In the genomic region with DNA sequence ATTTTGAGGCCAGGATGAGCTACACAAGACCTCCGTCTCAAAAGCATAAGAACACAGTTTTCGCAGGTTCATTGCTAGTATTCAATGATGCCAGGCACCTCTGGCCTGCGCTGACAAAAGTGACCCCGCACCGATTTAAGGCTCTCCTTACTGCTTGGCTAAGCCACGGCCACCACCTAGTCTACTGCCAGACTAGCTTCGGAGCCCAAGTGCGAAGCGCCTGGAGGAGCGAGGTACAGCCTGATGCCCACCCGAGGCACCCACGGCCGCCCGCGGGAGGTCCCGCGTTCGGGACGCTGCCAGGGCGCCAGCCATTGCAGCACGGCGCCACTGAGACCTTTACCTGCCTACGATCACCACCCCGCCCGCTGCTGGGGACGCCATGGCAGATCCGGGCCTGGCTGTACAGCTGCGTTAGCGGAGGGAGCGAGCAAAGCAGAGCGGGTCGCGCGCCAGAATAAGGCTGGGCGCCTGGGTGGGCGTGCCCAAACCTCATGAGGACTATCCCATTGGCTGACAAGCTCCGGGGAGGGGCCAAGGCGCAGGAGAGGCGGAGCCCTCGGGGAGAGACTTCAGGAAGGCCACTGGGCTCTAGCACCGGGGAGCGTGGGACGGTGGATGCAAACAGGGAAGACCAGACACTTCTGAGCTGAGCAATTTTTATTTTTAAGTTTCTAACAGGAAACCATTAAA, we compare ENCODE assay signal across 8 mouse cellular contexts. TPM values are rescaled to one million over a fixed set of nuclear protein-coding genes. Genes with fewer than 3 reads are reported as not detected.
DNase-seq lines count a peak whose midpoint lies in the region; ATAC-seq and TF ChIP-seq lines count a peak whose summit lies in the region.

A gene (minus strand): TSS at position 465 of the 693 bp plus-strand sequence.

- DNase-seq in CD8-positive naive resting alpha-beta T cell, adult 2 months (ENCODE audit: low read depth in 2 of 2, low spot score in 2 of 2), result peak; percentile 93 to 95
- DNase-seq in c-Kit-positive CD71-negative TER-119-negative erythroid progenitor cells, embryonic 14.5 days (ENCODE audit: low read depth), result peak; percentile 96
- DNase-seq in forebrain, embryonic 10.5 days (ENCODE audit: extremely low spot score, low spot score), result peak; percentile 93
- DNase-seq in kidney, postnatal 25 days, result peak; percentile 98 to 99
- peak; percentile 89 to 92 (median 91) for DNase-seq in liver, embryonic 14.5 days (ENCODE audit: low read depth in 3 of 3, low spot score in 3 of 3)
- peak; percentile 96 for DNase-seq in neural tube, embryonic 11.5 days (ENCODE audit: low spot score)
- DNase-seq in stomach, postnatal 0 days (ENCODE audit: low spot score), result peak; percentile 98

- peaks cover 35% of the 10 kb centered on the region for H3K27me3 ChIP-seq in forebrain, embryonic 10.5 days (ENCODE audit: poor library complexity, severe bottlenecking)
- no peaks in the 10 kb centered on the region for H3K27me3 ChIP-seq in heart, embryonic 15.5 days
- H3K27me3 ChIP-seq in liver, embryonic 14.5 days (ENCODE audit: control insufficient read depth, insufficient read depth, low read length), result no peaks in the 10 kb centered on the region
- peaks cover 8% of the 10 kb centered on the region; the same call in 1 of the 2 replicates for H3K27me3 ChIP-seq in neural tube, embryonic 11.5 days (ENCODE audit: control insufficient read depth, insufficient read depth, low read length)
- no peaks in the 10 kb centered on the region for H3K27me3 ChIP-seq in stomach, postnatal 0 days (ENCODE audit: control insufficient read depth, insufficient read depth, low read length)

- H3K27ac ChIP-seq in forebrain, embryonic 10.5 days, result peak within 1 kb of the TSS; percentile 87
- H3K27ac ChIP-seq in heart, embryonic 15.5 days, result peak within 1 kb of the TSS; percentile 65
- H3K27ac ChIP-seq in liver, embryonic 14.5 days, result peak within 1 kb of the TSS; percentile 22
- no peak within 1 kb of the TSS for H3K27ac ChIP-seq in neural tube, embryonic 11.5 days (ENCODE audit: low read depth, low read length)
- H3K27ac ChIP-seq in stomach, postnatal 0 days (replicated peaks), result peak within 1 kb of the TSS; percentile 83

- no peaks in the 10 kb centered on the region for H3K36me3 ChIP-seq in forebrain, embryonic 10.5 days (replicated peaks)
- no peaks in the 10 kb centered on the region for H3K36me3 ChIP-seq in heart, embryonic 15.5 days
- H3K36me3 ChIP-seq in liver, embryonic 14.5 days (replicated peaks; ENCODE audit: control insufficient read depth, insufficient read depth, low read depth), result no peaks in the 10 kb centered on the region
- H3K36me3 ChIP-seq in neural tube, embryonic 11.5 days (ENCODE audit: control insufficient read depth, insufficient read depth, low read length), result no peaks in the 10 kb centered on the region
- no peaks in the 10 kb centered on the region for H3K36me3 ChIP-seq in stomach, postnatal 0 days (ENCODE audit: control insufficient read depth, insufficient read depth, low read length)

- peak within 1 kb of the TSS; percentile 97 for H3K4me2 ChIP-seq in heart, embryonic 15.5 days
- H3K4me2 ChIP-seq in liver, embryonic 14.5 days (ENCODE audit: low read depth), result peak within 1 kb of the TSS; percentile 91
- H3K4me2 ChIP-seq in neural tube, embryonic 11.5 days (ENCODE audit: low read depth), result peak within 1 kb of the TSS; percentile 84
- peak within 1 kb of the TSS; percentile 91 for H3K4me2 ChIP-seq in stomach, postnatal 0 days (replicated peaks; ENCODE audit: low read depth)

- WGBS in forebrain, embryonic 10.5 days, result 2% methylated on average over 43 of the region's 43 CpGs
- WGBS in heart, embryonic 15.5 days, result 3% methylated on average over 43 of the region's 43 CpGs
- WGBS in liver, embryonic 14.5 days (ENCODE audit: insufficient replicate concordance), result 2% methylated on average over 43 of the region's 43 CpGs
- 2% methylated on average over 43 of the region's 43 CpGs for WGBS in neural tube, embryonic 11.5 days
- 3% methylated on average over 43 of the region's 43 CpGs for WGBS in stomach, postnatal 0 days

- peak; percentile 100 for ATAC-seq in heart, embryonic 15.5 days (replicated peaks; ENCODE audit: insufficient number of reproducible peaks, insufficient read depth, low FRiP score, low read depth)
- peak; percentile 99 for ATAC-seq in liver, embryonic 14.5 days (ENCODE audit: insufficient read depth)
- ATAC-seq in neural tube, embryonic 11.5 days (ENCODE audit: insufficient read depth, low FRiP score, low TSS enrichment), result peak; percentile 100
- peak; percentile 99 for ATAC-seq in stomach, postnatal 0 days (ENCODE audit: low FRiP score, low TSS enrichment)

- no peak for TF ChIP-seq EP300 in liver, embryonic 14.5 days (IDR thresholded peaks at IDR 0.05; ENCODE audit: low read depth)
- TF ChIP-seq EP300 in stomach, postnatal 0 days (optimal IDR thresholded peaks at IDR 0.05), result no peak

- peaks cover 17% of the 10 kb centered on the region for H3K4me1 ChIP-seq in forebrain, embryonic 10.5 days
- H3K4me1 ChIP-seq in heart, embryonic 15.5 days (replicated peaks), result peaks cover 3% of the 10 kb centered on the region; the same call in 1 of the 2 replicates
- H3K4me1 ChIP-seq in liver, embryonic 14.5 days (replicated peaks; ENCODE audit: control insufficient read depth in 2 of 2, insufficient read depth in 2 of 2, low read length in 1 of 2), result peaks cover 3 to 13% of the 10 kb centered on the region in 2 experiments; a peak in 3 of 4 replicates
- 0 out of 2 replicates have a peak, but pooled peaks cover 3% of the 10 kb centered on the region for H3K4me1 ChIP-seq in neural tube, embryonic 11.5 days (ENCODE audit: control insufficient read depth, insufficient read depth, low read length)
- no peaks in the 10 kb centered on the region for H3K4me1 ChIP-seq in stomach, postnatal 0 days (replicated peaks; ENCODE audit: control insufficient read depth, insufficient read depth)

- H3K4me3 ChIP-seq in forebrain, embryonic 10.5 days, result peak within 1 kb of the TSS; percentile 76
- H3K4me3 ChIP-seq in heart, embryonic 15.5 days, result peak within 1 kb of the TSS; percentile 78
- H3K4me3 ChIP-seq in liver, embryonic 14.5 days (ENCODE audit: insufficient read depth in 1 of 2, low read depth in 2 of 2, low read length in 2 of 2), result peak within 1 kb of the TSS; percentile 65 to 74
- H3K4me3 ChIP-seq in neural tube, embryonic 11.5 days (ENCODE audit: low read depth, low read length), result peak within 1 kb of the TSS; percentile 50
- peak within 1 kb of the TSS; percentile 65 for H3K4me3 ChIP-seq in stomach, postnatal 0 days (ENCODE audit: low read depth, low read length)

- H3K9ac ChIP-seq in heart, embryonic 15.5 days, result peak within 1 kb of the TSS; percentile 79
- peak within 1 kb of the TSS; percentile 69 for H3K9ac ChIP-seq in liver, embryonic 14.5 days (replicated peaks)
- H3K9ac ChIP-seq in neural tube, embryonic 11.5 days (ENCODE audit: low read length), result peak within 1 kb of the TSS; percentile 74
- H3K9ac ChIP-seq in stomach, postnatal 0 days (ENCODE audit: low read length), result peak within 1 kb of the TSS; percentile 79

- TF ChIP-seq CTCF in liver, embryonic 14.5 days (IDR thresholded peaks at IDR 0.05; ENCODE audit: low read depth), result no peak
- TF ChIP-seq CTCF in stomach, postnatal 0 days (IDR thresholded peaks at IDR 0.05; ENCODE audit: low read depth), result no peak

- H3K9me3 ChIP-seq in forebrain, embryonic 10.5 days, result peaks cover 4% of the 10 kb centered on the region; the same call in 1 of the 2 replicates
- no peaks in the 10 kb centered on the region for H3K9me3 ChIP-seq in heart, embryonic 15.5 days (replicated peaks)
- no peaks in the 10 kb centered on the region for H3K9me3 ChIP-seq in liver, embryonic 14.5 days (ENCODE audit: control insufficient read depth, low read length)
- no peaks in the 10 kb centered on the region for H3K9me3 ChIP-seq in neural tube, embryonic 11.5 days (ENCODE audit: control insufficient read depth, low read length)
- no peaks in the 10 kb centered on the region for H3K9me3 ChIP-seq in stomach, postnatal 0 days (ENCODE audit: control insufficient read depth, low read length)

RNA-seq across cellular contexts. Expression of the gene that starts here (rescaled TPM):
- 5.5 and 6.2 TPM in 2 replicates for polyA plus RNA-seq in forebrain, embryonic 10.5 days (2016; fragmentation: Nextera tagmentation; extraction: Ambion mirVana)
- 10.8 and 20.0 TPM in 2 replicates for polyA plus RNA-seq in heart, embryonic 15.5 days (2015; fragmentation: Nextera tagmentation; extraction: Ambion mirVana)
- polyA plus RNA-seq in liver, embryonic 14.5 days (2012; rRNA removed), result 5.9 and 7.4 TPM in 2 replicates
- 6.0 and 8.3 TPM in 2 replicates for polyA plus RNA-seq in liver, embryonic 14.5 days (2014; fragmentation: Nextera tagmentation; extraction: Ambion mirVana)
- polyA plus RNA-seq in neural tube, embryonic 11.5 days (2014; fragmentation: Nextera tagmentation; extraction: Ambion mirVana), result 9.1 and 12.4 TPM in 2 replicates
- polyA plus RNA-seq in stomach, postnatal 0 days (2015; fragmentation: Nextera tagmentation; extraction: Ambion mirVana), result 49.8 and 51.3 TPM in 2 replicates
